Mouse (Mus musculus): ENCODE results near the gene Slc37a1.

The Slc37a1 gene

DNA sequence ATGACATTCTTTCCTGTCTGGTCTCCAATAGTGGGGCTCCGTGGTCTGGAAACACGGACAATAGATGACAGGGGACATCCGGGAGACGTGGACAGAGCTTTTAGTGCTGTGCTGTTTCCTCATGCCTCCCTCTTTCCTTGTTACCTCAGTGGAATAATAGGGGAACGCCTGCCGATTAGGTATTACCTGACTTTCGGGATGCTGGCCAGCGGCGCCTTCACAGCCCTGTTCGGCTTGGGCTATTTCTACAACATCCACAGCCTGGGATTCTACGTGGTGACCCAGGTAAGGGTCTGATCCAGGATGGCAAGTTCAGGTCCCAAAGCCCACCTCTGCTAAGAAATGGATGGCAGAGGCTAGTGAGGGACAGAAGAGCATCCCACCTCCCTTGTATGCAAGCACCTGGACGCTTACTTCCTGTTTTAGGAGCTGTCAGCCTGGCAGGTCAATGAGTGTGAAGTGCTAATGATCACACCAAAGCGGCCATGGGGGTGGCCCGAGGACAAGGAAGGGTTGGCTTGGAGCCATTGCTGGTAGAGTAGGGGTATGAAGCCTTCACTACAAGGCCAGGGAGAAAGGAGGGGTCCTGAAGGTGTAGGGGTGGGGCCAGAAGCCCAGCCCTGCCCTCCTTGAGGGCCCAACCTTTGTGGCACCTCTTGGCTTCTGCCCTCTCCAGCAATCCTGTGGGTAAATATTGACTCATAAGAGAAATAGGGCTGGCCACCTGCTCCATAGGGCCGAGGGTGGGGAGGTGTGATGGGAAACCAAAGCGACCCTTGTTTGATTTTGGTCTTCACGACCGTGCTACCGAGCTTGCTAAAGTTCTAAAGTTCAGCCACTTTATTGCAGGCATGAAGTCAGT is 32.5 kb downstream of the Slc37a1 start:
- DNase-seq (ENCODE audit: low read depth, low spot score), result peak; percentile 14

DNA sequence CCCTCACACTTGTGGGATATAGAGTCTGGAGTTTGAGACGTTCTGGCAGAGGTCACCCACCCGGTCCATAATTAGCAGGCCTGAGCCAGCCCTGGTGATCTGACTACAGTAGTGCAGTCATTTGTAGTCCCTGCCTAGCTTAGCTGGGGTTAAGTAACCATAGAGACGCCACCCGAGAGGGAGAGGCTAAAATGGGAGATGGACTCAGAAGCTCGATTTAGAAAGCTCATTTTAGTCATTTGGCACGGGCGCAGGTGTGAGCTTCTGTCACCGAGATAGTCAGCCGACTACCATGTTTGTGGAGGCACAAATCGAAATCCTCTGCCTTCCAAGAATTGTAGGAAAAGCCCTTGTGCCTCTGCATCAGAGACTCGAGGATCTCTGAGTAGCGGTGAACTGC is 34.8 kb downstream of the Slc37a1 start:
- peak; percentile 66 for DNase-seq (ENCODE audit: low read depth, low spot score)

DNA sequence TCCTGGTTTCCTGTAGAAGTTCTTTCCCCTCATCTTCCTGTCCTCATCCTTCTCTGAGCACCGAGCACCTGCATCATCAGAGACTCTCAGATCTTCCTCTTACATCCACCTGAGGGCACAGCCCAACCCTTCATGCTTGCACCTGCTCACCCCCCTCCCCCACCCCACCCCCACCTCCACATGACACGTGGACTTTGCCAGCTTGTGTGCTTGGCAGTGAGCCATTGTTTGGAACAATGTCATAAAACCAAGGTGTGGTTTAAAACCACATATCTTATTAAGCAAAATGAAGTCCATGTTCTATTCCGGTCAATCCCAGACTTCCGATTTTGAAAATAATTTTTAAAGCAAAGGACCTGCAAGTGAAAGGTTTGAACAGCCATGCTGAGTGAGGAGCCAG is 35.9 kb downstream of the Slc37a1 start:
- DNase-seq (ENCODE audit: low read depth, low spot score), result no peak

DNA sequence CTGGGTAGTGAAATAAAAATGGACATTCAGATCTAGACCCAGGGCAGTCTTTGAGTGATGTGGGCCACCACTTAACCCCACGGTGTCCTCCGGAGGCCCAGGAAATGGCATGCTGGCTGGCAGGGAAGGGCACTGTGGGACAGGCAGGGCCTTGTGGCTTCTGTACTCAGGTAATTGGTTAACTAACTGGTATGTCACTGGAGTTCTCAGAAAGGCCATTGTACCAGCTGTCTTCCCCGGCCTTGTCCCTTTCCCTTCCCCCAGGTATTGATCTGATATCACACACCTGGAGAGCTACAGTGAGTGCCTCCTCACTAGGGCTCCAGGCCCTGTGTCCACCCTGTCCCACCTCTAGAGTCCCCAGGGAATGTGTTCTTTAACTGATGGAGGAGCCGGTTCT is 36.8 kb downstream of the Slc37a1 start:
- DNase-seq (ENCODE audit: low read depth, low spot score), result no peak

DNA sequence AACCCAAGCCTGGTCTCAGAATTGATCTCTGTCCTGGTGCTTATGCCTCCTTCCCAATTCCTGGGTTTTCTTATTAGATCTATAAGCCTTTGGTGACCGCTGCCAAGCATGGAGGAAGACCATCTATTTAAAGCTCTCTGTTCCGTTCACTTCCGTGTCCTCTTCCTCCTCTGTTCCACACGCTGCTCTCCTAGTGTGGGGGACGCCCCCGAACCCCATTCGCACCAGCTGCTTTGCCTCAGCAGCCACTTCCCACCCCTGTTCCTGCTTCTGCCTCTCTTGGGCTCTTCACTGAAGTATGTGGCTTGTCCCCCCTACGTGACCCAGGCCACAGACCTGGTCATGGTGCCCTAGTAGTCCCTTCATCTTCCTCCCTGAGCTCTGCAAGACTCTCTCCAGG is 37.6 kb downstream of the Slc37a1 start:
- DNase-seq (ENCODE audit: low read depth, low spot score), result no peak

DNA sequence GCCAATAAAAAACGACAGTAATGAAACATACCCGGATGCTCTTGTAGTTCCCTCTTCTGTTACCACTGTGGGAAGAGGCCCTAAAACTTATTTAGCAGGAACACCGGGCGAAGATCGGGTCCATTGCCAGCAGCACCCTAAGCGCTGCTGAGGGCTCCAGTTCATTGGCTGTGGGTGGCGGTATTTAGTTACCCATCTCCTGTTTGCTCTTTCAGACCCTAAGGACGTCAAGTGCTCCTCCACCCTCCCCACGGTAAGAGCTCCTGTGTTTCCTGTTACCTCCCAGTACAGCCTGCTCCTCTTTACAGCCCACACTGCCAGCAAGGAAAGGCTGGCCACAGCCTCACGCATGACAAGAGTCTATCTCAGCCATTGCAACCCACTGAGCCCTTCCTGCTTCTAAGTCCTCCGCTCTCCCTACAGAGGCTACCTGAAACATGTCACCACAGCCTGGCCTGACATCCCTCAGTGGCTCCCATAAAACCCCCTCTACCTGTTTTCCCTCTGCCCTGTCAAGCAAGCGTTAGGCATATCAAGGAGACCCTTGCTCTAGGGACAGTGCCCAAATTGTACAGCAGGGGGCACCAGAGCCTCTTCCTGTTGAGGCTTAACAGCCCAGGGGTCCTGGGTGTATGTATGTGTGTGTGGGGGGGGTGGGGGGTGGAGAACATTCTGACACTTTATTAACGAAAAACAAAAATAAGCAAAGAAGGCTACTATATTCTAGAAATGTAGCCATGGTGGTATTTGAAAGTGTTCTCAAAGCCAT is 39.0 kb downstream of the Slc37a1 start:
- peak; percentile 31 for DNase-seq (ENCODE audit: low read depth, low spot score)

DNA sequence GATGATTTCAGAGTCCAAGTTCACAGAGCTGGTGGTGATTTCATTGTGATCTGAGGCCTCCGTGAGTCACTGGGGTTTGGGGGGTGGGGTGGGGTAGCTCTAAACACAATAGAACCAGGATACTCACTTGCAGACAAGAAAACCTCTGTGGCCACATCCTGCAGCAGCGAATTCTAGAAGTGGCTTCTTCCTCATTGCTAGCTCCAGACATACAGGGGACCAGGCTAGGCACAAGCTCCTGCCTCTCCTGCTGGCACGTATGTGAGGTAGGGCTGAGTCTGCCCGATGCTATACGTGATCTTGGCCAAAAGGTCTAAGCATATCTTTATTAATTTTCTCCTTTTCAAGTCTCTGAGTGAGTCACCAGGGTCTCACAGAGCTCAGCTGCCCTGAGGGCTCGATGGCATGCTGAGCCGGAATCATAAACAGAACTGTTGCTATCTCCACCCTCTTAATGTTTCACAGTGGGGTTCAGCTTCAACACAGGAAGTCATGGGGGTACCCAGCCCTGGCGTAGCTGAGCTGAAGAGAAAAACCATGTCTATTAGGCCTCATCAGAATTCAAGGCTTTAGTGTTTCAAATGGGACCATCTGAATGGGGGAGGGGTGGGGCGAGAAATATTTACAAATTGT is 39.7 kb downstream of the Slc37a1 start:
- DNase-seq (ENCODE audit: low read depth, low spot score), result no peak

DNA sequence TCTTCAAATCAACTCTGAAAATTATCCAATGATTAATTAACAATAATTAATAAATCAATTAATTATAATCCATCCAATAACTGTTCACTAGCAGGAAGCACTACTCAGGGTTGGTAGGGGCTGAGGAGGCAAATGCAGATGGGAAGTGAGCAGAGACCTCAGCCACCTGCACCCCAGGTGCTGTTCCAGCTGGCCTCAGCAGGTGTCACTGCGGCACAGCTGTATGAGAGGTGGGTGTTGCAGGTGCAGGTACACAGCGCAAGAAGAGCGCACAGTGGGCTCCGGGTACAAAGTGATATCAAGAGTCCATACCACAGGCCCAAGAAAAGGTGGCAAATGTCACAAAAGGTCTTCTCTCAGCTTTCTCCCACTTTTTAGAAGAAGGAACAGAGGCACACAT is 41.9 kb downstream of the Slc37a1 start:
- DNase-seq (ENCODE audit: low read depth, low spot score), result peak; percentile 31

DNA sequence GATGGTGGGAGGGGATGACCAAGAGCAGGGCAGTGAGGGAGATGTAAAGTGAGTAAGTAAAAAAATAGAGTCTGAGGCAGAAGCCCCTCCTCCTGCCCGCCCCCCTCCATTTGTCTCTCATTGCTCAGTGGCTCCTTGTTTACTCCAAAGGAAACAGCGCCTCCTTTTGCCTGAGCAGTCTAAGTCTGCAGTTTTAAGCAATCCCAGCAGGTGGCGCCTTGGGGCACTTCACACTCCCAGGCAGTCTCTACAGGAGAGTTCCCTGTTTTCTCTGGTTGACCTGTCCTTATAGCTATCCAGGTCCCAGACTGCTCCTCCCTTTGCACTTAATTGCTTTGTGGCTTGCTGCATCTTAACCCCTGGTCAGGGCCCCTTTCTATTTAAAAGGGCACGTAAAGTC is 44.0 kb downstream of the Slc37a1 start:
- peak; percentile 70 for DNase-seq (ENCODE audit: low read depth, low spot score)

DNA sequence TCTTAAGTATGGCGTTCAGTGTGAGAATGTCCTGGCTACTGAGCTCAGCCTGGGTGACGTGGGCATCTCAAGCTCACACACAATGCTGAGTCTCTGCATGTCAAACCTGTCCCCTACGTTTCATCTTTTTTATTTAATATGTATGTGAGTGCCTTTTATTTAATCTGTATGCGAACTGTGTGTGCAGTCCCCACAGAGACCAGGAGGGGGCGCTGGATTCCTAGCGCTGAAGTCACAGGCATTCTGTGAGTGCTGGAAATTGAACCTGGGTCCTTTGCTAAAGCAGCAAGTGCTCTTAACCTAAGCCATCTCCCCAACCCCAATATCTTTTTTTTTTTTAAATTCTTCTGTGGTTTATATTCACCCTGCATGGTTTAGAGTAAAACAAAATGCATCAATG is 44.7 kb downstream of the Slc37a1 start:
- no peak for DNase-seq (ENCODE audit: low read depth, low spot score)

DNA sequence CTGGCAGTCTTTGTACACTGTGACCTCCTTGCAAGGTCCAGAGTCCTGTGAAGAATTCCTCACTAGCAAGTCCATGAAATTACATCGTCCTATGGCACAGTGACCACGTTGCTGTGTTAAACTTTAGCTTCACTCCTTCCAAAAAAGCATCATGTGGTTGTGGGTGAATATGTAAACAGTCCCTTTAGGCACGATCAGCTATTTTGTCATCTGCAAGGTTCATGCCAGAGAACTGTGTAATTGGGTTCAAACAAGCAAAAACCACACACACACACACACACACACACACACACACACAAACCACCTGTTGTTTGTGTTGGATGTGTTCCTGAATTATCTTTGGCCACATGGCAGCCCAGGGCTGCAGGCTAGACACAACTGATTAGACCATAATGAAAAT is 45.3 kb downstream of the Slc37a1 start:
- DNase-seq (ENCODE audit: low read depth, low spot score), result no peak

DNA sequence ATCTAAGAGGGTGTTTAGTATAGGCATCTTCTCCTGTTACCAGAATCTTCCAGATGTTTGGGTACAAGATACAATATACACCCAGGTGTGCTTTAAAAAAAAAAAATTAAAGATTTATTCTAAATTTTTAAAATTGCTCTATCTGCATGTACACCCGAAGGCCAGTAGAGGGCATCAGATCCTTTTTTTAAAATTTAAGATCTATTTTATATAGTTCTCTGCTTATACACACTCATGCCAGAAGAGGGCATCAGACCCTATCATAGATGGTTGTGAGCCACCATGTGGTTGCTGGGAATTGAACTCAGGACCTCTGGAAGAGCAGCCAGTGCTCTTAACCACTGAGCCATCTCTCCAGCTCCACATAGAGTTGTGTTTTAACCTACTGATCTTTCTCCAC is 45.7 kb downstream of the Slc37a1 start:
- DNase-seq (ENCODE audit: low read depth, low spot score), result peak; percentile 55

DNA sequence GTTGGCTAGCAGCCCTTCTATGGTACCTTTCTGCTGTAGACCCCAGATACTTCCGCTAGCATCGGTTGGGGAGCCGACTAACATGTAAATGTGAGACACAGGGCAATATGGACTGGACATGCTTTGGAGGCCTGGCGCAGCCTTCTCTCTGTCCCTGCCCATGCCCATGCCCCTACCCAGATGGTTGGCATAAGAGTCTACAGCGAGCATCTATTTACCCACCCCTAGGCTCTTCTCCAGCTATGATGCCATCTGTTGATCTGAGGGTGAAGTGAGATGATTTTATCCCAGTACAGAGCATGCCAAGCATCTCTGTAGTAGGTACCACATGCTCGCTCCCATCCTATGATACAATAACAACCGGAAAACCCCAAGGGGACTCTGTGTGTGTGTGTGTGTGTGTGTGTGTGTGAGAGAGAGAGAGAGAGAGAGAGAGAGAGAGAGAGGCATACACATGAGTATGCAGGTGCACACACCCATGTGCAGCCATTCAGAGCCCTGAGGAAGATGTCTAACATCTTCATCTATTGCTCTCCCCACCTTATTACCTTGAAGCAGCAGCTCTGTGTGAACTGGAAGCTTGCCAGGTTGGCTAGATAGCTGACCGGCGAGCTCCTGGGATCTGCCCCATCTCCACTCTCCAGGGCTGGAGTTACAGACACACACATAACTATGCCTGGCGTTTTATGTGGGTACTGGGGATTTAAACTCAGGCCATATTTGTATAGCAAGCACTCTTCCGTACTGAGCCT is 48.1 kb downstream of the Slc37a1 start:
- no peak for DNase-seq (ENCODE audit: low read depth, low spot score)

DNA sequence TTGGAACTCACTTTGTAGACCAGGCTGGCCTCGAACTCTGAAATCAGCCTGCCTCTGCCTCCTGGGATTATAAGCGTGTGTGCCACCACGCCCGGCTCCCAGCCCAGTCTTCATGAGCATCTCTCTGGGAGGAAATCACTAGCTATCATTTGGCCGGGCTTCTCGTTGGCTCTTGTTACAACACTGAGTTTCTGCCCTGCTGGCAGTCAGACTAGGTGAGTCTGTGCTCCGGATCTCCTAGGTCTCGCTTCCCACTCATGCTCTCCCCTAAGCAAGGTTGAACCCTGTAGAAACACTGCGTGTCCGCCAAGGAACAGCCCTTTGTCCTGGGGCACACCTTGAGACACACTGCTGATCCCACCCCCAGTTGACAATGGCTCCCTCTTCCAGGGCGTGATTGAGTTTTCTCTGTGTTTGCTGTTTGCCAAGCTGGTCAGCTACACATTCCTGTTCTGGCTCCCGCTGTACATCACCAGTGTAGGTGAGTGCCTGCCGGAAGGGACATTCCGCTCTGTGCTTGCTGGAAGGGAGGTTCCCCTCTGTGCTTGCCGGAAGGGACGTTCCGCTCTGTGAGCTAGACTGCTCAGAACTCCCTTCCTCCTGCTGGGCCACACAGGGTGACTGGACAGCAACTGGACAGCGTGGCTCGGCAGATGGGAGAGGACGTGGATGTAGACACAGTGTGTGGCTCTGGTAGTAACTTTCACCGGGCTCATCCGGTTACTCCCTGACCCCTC is 48.9 kb downstream of the Slc37a1 start:
- DNase-seq (ENCODE audit: low read depth, low spot score), result no peak

DNA sequence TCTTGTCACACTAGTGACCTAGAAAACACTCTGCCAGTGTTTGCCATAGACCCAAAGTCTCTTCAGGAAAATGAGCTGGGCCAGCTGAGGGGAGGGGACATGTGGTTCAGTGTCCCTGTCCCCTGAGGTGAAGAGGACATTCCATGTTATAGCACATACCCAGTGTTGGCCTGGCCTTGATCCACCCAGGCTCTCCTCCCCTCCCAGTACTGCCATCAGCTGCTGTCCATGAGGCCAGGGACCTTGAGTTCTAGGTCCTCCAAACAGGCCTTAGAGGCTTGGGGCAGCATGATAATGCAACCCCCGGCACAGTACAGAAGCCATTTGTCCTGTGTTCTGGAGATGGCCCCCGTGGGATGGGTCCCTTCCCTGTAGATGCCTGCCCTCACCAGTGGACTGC is 53.2 kb downstream of the Slc37a1 start:
- no peak for DNase-seq (ENCODE audit: low read depth, low spot score)

DNA sequence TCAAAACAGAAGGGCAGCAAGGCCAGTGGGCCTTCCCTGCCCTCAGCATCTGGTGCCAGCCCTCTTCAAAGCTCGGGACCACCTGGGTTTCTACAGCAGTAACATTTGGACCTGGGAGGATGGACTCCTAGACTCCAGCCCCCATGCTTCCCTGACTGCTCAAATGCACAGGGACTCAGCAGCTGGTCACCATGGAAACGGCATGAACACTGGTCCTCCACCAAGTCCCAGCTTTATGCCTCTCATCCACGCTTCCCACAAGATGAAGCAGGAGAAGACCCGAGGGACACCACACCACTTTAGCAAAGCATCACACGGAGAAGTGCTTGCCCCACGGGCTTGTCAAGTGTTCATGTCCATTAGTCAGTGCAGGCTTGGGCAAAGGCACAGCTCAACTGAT is 55.6 kb downstream of the Slc37a1 start:
- no peak for DNase-seq (ENCODE audit: low read depth, low spot score)

DNA sequence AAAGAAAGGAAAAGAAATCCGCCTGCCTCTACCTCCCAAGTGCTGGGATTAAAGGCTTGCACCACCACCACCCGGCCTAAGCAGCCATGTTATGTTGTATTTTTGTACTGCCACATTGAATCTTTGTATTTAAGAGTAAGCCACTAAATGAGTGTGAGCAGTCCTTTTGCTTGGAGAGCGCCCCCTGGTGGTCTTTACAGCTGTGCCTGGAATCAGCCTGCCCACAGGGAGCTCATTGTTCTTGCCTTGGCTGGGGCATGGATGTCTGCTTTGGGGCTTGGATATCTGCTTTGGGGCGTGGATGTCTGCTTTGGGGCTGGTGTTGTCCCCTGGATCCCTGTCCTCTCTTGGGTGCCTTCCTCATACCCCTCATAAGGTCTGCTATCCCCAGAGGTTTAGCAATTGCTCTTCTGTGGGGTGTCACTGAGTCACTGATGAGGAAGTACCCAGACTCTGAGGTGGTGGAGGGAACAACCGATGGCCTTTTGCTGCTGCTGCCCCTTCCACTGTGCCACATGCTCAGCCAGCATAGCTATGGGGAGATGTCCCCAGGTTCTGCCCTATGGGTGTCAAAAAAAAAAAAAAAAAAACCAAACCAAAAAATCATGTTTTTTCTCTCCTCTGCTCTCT is 57.7 kb downstream of the Slc37a1 start:
- DNase-seq (ENCODE audit: low read depth, low spot score), result peak; percentile 76

DNA sequence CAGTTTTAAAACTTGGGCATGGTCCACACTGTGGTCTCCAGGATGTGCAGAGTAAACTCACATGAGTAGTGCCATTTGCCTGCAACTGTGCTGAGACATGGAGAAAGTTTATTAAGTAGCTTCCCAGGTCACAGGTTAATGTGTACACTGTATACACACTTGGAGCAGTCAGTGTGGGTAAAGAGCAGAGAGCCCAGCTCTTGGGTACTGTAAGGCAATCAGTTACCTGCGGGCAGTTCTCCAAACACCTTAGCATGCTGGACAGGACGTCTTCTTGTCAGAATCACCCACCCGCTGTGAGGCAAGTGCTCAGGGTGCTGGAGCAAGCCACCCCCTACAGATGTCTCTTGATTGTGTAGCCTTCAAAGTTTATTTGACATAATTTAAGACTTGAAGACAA is 58.2 kb downstream of the Slc37a1 start:
- no peak for DNase-seq (ENCODE audit: low read depth, low spot score)

DNA sequence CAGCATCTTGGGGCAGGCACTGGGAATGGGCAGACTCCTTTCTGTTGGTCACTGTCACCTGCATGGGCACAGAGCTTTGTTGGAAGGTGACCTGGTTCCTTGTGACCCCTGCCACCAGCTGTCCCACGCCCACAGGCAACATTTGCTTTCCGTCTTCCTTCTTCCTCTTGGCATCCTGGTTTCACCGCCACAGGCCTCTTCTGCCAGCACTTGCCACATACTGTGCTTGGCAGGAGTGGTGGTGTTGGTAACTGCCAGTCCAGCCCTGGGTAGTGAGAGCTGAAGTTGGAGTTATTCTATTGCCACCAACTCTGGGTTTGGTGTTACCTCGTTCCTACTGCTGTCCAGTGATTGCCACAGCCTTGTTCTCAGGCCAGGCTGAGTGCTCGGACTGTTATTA is 61.5 kb downstream of the Slc37a1 start:
- no peak for DNase-seq (ENCODE audit: low read depth, low spot score)

DNA sequence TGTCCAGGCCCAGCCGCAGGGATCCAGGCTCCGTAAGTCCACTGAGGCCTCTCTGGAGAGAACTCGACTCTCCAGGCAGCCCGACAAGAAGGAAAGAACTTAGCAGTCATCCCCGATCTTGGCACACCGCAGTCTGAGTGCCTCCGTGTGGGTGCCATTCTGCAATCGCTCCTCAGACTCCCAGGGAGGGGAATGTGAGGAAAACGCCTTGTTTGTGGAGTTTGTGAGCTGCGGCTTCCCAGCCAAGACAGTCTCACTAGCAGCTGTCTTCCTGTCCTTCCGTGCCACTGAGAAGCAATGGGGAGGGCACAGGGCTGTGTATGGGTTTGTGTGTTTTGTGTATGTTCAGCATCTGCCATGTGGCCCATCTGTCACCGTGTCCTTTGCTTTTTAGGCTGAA is 62.8 kb downstream of the Slc37a1 start:
- no peak for DNase-seq (ENCODE audit: low read depth, low spot score)

DNA sequence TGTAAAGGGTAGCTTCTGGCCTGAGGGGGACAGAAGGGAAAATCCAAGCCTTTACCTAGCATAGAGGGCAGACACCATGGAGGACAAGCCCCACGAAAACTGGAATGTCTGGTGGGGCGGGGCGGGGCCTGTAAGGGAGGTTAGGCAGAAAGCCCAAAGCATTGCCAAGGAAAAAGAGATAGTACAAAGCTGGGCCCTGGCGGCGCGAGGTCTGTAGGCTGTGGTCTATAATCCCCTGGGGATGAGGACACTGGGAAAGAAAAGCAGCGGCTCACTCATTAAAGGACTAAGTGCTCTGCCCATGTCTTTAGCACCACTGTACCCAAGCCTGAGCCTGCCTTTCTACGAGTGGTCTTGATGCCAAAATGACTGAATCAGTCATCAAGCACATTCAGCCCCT is 65.4 kb downstream of the Slc37a1 start:
- no peak for DNase-seq (ENCODE audit: low read depth, low spot score)

Measured in A20 (cell line).